Mouse (Mus musculus) adrenal gland, adult 10 weeks (tissue): Measurements from ENCODE around the gene Crb3. TPM values are rescaled to one million over a fixed set of nuclear protein-coding genes. Genes with fewer than 3 reads are reported as not detected.

Experiments
- polyA plus RNA-seq: library from polyadenylated mRNA; stranded (reverse); fragments of 350-450 nt; fragmentation: Illumina TruSeq; extraction: RNeasy Lipid Tissue Mini Kit (QIAGEN cat#74804); gene quantifications from one replicate; pipeline ENCODE4 v1.2.3, GENCODE M21; 2014; ENCODE audit warnings: low read depth, low replicate concordance

The Crb3 gene
- polyA plus RNA-seq, result not detected

DNA sequence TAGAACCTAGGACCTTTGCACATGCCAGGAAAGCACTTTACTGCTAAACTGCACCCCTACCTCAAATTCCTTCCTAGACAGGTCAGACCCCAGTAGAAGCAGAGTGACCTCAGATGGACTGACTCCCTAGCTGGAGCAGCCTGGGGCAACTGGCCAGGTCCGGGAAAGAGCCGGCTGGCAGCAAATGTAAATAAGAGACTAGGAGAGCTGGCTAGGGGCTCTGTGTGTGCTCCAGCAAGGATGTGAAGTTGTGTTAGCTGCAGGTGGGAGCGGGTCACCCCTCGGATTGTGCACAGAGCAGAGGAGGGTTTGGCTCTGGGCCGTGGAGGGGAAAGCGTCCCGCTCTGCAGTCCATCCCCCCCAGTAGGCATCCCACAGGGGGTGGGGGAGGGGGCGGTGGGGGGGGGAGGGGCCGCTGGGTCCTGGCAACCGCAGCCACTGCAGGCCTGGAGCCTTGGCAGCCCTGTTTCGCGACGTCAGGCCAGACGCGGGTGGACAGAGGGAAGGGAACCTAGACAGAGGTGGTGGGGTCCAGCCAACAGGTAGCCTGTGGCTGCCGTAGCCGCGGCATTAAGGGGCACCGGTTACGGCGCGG is at the start of gene Crb3:
Crb3 (plus strand) TSS at position 215 of the 595 bp plus-strand sequence.

GRCm38 (mm10) chr17:57011236-57012141 is 47.4 kb upstream of the Crb3 start, which contains the start of the genes Gtf2f1 and Gm17949:
Gtf2f1 (minus strand) TSS chr17:57011288.
Gm17949 (plus strand) TSS chr17:57011469.

DNA sequence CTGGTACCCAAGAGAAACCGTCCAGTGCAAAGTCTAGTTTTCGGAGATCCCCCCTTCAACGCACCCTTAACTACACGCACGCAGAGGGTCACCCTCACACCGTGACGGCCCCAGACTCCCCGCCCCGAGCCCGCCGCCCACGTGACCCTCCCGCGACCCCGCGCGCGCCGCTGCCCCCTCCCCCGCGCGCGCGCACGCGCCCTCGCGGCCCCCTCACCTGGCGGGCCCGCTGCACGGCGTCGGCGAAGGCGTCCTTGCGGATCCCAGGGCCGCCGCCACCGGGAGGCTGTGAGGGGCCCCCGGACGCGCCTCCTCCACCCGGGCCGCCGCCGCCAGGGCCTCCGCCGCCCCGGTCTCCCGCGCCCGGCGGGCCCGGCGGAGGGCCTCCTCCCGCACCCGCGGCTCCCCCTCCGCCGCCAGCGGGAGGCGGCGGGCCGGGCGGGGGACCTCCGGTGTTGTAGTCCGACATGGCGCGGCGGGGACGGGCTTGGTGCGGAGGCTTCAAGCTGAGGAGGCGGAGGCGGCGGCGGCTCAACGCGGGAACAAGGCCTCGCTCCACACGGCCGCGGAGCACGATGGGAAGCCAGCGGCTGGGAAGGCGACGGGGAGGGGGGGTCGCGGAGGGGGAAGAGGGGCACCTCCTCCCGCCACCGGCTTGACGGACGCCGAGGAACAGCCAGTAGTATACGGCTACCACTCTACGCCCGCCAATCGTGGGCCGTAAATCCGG is 27.8 kb upstream of the Crb3 start, which contains the start of gene Khsrp:
Khsrp (minus strand) TSS at position 592 of the 730 bp plus-strand sequence.

DNA sequence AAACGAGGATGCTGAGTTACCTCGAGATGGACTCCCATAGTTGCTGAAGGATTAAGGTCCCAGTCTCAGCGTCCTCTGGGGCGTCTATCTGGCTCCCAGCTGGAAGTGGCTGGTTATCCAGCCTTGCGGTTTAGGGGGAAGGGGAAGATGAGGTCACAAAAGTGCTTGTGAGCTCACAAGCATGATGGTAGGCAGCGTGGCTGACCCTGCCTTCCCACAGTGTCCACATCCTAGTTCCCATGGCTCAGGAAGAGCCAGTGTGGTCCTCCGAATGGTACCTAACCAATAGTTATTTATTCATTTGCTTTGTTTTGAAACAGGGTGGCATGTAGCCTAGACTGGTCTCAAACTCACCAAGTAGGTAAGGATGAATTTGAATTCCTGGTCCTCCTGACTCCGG is 17.4 kb upstream of the Crb3 start, which contains the start of gene Slc25a41:
Slc25a41 (minus strand) TSS at position 101 of the 400 bp plus-strand sequence.

DNA sequence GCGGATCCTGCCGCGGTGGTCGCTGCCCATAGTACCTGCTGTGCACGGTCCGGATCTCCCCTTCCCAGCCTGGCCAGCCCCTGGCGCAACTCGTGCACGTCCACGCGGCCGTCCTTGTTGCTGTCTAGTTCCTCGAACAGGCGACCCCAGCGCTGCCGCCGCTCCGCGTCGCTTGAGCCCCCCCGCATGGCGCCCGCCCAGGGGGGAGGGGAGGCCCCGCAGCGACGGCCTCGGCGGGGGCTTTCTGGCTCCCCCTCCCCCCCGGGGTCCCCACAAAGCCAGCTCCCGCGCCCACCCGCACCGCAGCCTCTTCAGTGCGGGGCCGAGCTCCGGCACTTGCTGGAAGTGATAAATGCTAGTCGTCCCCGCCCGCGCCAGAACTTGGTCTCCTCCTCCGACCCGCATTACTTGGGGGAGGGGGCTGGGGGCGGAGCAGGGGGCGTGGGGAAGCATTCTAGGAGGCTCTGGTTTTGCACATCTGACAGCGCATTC is 627 bp downstream of the Crb3 start, which contains the start of gene Slc25a23:
Slc25a23 (minus strand) TSS at position 378 of the 492 bp plus-strand sequence.

GRCm38 (mm10) chr17:57078336-57078735 is 19.4 kb downstream of the Crb3 start, which contains the start of gene Dennd1c:
Dennd1c (minus strand) TSS chr17:57078514.

DNA sequence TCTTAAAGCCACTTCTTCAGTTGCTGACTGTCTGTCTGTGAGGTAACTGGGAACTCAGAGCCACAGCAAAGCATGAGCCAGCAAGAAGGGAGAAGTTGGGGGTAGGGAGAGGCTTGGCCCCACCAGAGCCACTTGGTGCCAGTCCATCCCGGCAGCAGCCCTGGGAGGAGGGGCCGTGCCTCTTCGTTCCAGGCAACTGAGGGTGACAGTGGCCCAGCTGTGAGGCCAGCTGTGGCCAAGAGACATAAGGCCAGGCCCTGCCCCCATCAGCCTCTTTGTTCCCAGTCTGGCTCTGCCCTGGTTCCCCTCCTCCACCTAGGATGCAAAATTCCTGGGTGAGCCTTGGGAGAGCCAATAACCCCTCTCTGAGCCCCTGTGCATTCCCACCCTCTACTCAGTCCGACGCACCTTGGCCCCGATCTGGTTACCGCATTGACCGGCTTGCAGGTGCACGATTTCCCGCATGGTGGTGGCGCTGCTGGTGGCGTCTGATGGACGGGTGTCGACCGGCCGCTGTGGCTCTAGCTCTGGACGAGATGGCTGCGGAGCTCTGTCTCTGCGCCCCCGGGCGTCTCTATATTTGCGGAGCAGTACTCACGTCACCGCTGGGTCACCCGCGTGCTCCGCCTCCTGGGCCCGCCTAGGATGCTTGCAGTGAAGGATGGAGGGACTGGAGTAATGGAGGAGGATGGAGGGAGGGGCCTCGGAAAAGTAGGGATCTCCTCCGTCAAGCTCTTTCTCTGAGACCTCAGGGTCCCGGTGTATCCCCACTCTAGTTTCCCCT is 28.3 kb downstream of the Crb3 start, which contains the start of gene Tubb4a:
Tubb4a (minus strand) TSS at position 734 of the 784 bp plus-strand sequence.

DNA sequence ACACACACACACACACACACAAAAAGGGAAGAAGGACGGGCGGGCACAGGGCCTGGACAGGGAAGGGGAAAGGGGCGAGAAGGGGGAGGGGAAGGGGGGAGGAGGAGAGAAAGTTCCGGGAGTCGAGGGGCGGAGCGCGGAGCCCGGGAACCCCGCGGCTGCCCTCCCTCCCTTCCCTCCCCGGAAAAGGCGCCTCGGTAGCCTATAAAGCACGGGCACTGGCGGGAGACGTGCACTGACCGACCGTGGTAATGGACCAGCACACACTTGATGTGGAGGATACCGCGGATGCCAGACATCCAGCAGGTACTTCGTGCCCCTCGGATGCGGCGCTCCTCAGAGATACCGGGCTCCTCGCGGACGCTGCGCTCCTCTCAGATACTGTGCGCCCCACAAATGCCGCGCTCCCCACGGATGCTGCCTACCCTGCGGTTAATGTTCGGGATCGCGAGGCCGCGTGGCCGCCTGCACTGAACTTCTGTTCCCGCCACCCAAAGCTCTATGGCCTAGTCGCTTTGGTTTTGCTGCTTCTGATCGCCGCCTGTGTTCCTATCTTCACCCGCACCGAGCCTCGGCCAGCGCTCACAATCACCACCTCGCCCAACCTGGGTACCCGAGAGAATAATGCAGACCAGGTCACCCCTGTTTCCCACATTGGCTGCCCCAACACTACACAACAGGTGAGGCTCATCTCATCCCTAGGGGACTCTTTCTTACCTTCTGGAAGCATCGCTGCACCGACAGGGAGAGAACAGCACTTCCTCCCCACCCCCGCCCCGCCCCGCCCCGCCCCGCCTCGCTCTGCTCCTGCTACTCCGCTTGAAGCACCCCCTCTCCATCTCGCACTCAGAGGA is 46.5 kb downstream of the Crb3 start, which contains the start of gene Tnfsf9:
Tnfsf9 (plus strand) TSS at position 145 of the 854 bp plus-strand sequence.

Other genes starting within 250 kb of the Crb3 start
- gene Rfx2, start 228.1 kb upstream of the Crb3 start, polyA plus RNA-seq, result 0.41 TPM
- gene Acsbg2, start 184.7 kb upstream of the Crb3 start, polyA plus RNA-seq, result not detected
- gene 1700061G19Rik, start 183.6 kb upstream of the Crb3 start, polyA plus RNA-seq, result not detected
- gene Mllt1, start 123.7 kb upstream of the Crb3 start, polyA plus RNA-seq, result 0.99 TPM
- not detected for gene Acer1, start 77.0 kb upstream of the Crb3 start, polyA plus RNA-seq
- 4.8 TPM for gene Clpp, start 68.8 kb upstream of the Crb3 start, polyA plus RNA-seq
- gene Alkbh7, start 61.8 kb upstream of the Crb3 start, polyA plus RNA-seq, result 2.6 TPM
- not detected for gene Pspn, start 59.1 kb upstream of the Crb3 start, polyA plus RNA-seq
- gene Gtf2f1, start 47.8 kb upstream of the Crb3 start, polyA plus RNA-seq, result 4.7 TPM
- gene Gm17949, start 47.6 kb upstream of the Crb3 start, polyA plus RNA-seq, result not detected
- gene Khsrp, start 27.6 kb upstream of the Crb3 start, polyA plus RNA-seq, result 10.8 TPM
- not detected for gene Slc25a41, start 17.5 kb upstream of the Crb3 start, polyA plus RNA-seq
- 18.0 TPM for gene Slc25a23, start 758 bp downstream of the Crb3 start, polyA plus RNA-seq
- 0.29 TPM for gene Dennd1c, start 19.4 kb downstream of the Crb3 start, polyA plus RNA-seq
- 0.41 TPM for gene Tubb4a, start 28.7 kb downstream of the Crb3 start, polyA plus RNA-seq
- gene Tnfsf9, start 46.2 kb downstream of the Crb3 start, polyA plus RNA-seq, result not detected
- not detected for gene Cd70, start 90.7 kb downstream of the Crb3 start, polyA plus RNA-seq
- not detected for gene Tnfsf14, start 135.1 kb downstream of the Crb3 start, polyA plus RNA-seq
- 472 TPM for gene C3, start 169.0 kb downstream of the Crb3 start, polyA plus RNA-seq
- gene Gpr108, start 189.3 kb downstream of the Crb3 start, polyA plus RNA-seq, result 5.9 TPM
- gene Trip10, start 190.3 kb downstream of the Crb3 start, polyA plus RNA-seq, result 2.3 TPM
- 0.35 TPM for gene Vav1, start 220.0 kb downstream of the Crb3 start, polyA plus RNA-seq